Mouse (Mus musculus) thymus, postnatal 4 days (tissue): ENCODE data around the gene BC024978.

Experiments used
- DNase-seq: peaks from one replicate; pipeline ENCODE4 v3.0.0; 2021

Gene BC024978

DNA sequence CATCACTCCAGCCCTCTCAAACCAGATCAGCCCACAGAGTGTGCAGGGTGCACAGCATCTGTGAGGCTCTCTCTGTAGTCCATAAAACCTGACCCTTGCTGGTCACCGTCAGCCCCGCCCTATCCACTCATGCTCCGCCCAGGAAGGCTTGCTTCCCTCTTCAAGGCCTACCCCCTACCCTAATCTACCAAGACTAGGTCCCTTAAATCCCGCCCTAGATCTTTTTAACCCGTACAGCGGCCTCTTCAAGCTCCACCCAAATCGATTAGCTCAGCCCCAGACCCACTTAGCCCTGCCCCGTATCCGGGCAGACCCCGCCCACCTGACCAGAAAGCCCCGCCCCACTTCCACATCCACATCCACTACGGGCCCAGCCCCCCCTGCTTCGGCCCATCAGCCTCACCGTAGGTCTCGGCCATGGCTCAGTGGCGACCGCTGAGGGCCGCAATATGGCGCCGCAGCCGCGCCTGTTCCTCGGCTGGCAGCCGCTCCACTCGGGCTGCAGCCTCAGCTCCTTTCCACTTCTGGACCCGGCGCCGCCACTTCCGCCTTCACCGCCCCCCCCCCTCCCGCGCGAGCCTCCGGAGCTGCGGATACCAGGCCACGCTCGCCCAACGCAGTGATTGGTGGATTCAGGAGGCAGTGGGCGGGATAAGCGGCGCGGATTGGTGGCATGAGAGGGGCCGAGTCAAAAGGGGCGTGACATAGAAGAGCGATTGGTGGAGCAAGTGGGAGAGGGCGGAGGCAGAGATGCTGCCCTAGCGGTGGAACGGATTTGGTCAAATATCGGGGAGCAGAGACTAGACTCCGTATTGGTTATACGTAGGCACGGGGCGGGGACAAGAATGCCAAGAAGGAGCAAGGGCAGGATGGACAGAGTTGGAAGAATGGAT, 17.0 kb upstream of the BC024978 start, which contains the start of gene Rab4b:
Gene Rab4b (minus strand): TSS at position 573 of the 893 bp plus-strand sequence.
- peak; percentile 98 for DNase-seq

DNA sequence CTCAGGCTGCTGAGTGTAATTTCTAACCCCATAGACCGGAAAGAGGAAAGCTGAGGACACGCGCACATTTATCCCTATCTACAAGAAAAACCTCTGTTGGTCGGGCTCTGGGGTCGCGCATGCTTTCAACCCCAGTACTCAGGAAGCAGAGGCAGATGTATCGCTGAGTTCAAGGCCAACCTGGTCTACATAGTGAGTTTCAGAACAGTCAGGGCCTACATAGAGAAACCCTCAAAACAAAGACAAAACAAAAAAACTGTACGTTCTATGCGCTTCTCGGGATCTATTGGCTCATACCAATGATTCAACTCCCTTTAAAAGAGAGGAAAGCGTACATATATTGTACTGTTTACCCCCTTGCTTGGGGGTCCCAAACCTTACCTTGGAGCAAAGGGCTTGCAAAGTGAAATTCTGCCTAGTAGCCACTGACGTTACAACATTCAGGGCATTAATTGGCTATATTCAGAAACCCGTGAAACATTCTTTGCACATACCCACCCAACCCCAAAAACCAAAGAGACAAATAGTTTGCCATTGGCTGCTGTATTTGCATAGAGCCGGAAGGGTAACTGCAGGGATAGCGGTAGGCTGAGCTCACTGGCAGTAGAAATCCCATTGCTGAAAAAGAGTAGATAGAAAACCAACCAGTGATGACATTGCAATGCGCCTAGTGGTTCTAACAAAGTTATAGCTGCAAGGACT, 16.2 kb upstream of the BC024978 start:
- DNase-seq, result no peak

DNA sequence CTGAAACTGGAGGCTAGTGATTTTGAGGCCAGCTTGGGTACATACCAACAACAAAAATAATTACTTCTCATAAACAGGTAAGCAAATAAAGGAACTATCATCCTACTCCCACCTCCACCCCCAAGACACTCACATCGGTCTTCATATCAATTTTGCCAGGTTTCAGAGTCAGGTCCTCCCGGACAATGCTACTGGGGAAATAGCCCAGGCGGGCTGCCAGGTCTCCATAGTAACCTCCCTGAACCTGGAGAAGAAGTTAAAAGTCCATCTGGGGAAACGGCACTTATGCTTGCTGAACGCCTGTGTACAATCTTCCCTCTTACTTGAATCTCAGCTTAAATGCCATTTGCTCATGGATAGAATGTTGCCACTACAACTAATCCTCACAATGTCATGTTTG, 15.5 kb upstream of the BC024978 start:
- DNase-seq, result no peak

DNA sequence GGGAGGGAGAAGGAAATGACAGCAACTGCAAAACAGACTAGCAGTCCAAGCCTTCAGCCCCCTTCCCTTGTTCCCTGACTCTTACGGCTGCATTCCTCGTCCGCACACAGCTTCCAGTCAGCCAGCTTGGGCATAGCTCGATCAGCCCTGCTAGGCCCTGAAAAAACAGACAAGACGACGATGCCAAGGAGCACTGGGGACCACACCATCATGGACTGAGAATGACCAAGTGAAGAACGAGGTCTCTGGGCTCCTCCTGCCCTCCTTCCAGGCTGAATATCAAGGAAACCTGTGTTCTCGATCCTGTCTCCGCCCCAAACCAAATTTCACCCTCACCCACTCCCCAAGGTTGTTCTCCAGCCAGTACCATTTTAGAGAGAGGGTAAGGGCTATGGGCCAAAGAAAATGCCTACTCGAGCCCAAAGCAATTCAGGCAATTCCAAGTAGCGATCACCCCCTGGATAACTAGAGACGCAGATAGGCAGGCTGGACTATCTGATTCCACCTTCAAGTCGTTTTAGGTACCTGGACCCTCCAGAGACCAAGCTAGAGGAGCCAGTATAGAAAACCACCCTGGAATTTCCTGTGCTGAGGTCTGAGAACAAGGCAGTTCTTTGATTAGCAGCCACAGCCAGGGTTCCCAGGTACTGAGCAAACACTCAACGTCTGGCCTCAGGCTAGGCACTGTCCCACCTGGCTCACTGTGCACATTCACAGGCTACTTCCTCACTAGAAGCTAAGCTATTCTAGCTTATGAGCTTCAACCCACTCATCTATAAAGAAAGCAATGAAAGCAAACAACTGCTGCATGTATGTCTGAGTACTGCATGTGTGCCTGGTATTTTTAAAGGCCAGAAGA, 14.5 kb upstream of the BC024978 start, which contains the start of the genes Gm21983 and Mia:
Gene Gm21983 (minus strand): TSS at position 250 of the 859 bp plus-strand sequence.
Gene Mia (minus strand): TSS at position 321 of the 859 bp plus-strand sequence.
- DNase-seq, result no peak

DNA sequence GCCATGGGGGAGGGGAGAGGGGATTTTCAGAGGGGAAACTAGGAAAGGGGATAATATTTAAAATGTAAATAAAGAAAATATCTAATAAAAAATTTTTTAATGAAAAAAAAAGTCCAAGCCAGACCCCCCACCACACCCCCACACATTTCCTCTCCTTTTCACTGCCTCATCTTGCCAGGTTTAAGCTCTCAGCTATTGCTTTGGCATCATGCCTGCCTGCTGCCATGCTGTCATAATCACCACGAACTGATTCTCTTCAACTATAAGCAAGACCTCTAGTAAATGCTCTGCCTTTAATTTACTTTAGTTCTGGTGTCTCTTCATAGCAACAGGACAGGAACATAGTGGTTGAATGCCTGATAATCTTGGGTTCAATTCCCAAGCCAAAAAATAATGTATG, 13.1 kb upstream of the BC024978 start:
- DNase-seq, result no peak

DNA sequence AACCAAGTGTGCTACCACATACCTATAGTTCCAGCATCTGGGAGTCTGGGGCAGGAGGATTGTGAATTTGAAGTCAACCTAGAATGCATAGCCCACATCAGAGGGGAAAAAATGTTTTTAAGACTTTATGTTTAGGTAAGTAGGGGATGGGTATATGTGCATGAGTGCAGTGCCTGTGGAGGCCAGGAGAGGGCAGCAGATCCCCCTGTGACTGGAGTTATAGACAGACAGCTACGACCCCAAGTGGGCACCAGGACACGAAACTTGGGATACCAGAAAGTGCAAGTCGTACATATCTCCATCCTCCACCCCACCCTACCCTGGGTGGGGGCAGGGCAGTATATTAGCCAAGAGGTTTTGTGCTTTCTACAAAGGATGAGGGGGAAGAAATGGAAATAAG, 10.6 kb upstream of the BC024978 start:
- DNase-seq, result peak; percentile 76

DNA sequence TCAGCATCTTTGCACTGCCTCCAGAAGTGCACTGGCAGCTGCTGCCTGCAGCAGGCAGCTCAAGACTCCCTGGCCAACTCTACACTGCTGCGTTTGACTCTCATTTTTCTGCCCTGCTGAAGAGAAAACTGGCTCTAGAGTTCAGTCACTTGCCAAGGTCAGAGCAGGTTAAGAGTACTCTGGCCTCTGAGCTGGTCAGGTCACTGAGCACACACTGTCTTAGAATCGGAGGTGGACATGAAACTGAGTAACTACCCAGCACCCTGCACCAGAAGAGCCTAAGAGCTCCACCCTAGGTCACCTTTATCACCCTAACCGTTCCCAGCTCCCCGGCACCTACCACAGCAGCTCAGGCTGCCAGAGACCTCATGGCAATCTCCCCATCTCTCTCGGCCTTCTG, 9.6 kb upstream of the BC024978 start:
- no peak for DNase-seq

DNA sequence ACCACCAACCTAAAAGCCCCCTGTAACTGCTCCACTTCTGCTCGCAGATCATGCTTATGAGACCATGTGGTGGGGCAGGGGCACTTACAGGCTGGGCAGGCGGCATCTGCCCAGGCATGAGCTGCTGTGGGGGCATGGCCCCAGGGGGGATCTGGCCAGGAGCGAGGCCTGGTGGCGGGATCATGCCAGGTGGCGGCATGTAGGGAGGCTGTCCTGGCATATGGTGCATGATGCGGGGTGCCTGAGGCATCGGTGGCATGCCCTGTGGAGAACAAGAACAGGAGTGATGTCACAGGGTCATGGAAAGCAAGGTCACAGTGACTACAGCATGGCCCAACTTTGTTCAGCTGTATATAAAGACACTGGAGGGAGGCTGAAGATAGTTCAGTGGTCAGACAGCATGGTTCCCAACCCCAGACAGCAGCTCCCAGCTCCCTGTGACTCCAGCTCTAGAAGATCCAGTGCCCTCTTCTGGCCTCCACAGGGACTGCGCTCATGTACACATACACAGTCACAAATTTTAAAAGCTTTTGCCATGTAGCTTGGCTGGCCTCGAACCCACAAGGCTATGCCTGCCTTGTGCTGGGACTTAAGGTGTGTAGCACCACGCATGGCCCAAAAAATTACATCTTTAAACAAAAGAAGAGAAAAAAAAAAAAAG, 6.2 kb upstream of the BC024978 start:
- peak; percentile 37 for DNase-seq

DNA sequence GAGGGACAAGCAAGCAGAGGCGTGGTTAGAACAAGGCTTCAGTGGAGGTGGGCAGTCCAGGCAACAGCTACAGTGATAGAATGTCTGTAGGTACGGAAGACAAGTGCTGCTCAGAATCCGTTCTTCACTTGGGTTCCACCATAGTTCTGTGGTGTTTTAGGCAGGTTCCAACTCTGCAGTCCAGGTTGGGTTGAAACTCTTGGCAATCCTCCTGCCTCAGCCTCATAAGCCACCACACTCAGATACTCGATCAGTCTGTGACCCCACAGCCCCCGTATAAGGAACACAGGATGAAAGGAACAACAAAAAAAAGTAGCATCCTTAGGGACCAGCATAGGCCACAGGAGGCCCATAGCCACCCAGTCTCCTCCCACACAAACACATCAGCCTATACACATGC, 3.1 kb upstream of the BC024978 start:
- DNase-seq, result no peak

DNA sequence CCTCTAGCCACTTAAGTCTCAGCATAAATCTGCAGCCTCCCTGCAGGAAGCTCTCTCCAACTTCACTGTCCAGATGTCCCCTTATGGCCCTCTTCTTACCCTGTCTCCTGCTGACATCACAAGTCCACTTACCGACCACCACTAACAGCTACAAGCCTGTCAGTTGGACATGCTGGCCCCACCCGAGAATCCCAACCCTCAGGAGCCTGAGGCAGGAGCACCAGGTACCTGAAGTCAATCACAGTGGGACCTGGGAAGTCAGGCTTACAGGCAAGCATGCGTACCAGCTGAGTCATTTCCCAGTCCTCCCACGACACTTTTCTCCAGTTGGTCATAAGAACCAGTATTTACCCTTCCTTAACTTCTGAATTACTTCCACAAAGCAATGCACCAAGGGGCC, 1.9 kb upstream of the BC024978 start:
- DNase-seq, result no peak

DNA sequence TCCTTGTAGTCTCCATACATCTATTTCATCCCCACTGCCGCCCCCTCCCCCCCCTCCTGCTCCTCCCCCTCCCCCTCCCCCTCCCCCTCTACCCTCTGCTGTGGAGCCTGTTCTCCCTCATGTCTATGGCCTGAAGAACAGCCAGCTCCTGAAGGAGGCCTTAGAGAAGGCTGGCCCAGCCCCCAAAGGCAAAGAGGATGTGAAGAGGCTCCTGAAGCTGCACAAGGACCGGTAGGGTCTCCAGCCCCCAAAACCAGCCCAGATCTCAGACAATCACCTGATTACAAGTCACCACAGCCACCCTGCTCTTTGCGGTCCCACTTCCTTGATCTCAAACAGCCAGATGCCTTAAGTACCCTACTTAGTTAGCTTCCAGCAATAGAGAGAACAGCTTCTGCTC, 1.6 kb downstream of the BC024978 start:
- DNase-seq, result no peak

DNA sequence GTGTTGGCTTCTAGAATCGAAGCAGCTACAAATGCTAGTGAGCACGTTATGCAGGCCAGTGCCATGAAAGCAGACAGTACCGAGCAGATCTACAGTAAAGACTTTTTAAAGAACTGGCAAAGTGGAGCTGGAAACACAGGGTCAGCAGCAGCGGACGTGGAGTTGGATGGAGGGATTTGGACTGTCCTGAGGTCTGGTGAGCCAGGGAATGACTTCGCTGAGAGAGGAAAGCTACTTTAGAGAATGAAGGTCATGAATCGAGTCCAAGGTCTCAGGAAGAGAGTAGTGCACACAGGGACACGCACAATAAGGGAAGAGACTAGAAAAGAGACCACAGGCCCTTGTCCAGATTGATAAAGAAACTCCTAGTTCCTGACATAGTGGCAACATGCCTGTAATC, 2.1 kb downstream of the BC024978 start:
- no peak for DNase-seq

DNA sequence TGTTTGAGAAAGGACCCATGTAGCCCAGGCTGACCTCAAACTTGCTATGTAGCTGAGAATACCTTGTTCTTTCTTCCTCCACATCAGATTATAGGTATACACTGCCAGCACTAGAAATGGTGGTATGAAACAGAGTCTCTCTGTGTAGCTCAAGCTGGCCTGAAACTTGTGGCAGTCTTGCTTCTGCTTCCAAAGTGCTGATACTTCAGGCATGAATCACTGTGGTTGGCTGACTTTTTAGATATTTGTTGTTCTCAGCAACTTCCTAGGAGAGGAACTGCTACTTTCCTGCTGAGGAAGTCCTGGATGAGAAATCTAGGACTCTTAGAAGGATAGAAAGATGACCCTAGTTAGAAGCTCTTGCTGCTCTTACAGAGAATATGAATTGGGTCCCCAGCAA, 2.8 kb downstream of the BC024978 start:
- DNase-seq, result no peak

DNA sequence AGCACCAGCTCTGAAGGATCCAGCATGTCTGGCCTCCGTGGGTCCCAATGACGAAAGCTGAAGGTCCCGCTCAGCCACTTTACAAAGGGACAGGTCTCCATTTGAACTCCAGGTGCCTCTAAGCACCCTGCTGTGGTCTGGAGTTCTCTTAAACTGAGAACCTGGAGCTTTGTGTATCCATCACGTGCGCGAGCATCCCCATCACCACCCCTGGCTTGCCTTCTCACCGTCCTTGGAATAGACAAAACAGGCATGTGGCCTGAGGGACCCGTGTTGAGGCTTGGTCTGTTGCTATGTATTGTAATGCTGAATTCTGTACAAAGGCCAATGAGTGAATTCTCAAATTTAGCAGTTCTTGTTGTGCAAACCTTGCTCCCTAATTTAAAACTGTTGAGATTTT, 3.2 kb downstream of the BC024978 start:
- DNase-seq, result no peak

DNA sequence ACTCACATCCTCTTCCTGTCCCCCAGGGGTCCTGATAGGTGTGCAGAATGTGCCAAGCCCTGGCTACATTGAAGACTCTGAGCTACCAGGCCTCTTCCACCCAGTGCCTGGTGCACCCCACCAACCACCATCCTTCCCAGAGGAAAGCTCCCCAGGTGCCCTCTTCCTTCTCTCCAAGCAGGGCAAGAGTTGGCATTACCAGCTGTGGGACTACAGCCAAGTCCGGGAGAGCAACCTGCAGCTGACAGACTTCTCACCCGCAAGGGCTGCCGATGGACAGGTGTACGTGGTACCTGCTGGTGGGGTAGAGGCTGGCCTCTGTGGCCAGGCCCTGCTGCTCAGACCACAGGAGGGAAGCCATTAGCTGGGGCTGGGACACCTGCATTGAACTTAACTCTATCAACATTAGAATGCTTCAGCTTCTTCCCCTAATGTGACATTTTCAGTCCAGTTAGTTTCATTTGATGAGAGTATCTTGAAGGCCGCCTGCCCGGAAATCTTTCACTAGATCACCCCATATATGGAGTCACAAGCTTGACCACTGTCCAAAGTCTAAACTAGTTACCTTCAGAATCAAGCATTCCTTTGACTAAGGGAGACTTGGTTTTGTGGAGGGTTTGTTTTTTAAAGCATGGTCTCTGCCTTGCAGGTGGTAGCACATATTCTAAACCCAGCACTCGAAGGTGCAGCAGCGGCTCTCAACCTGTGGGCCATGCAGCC, 8.3 kb downstream of the BC024978 start:
- no peak for DNase-seq

DNA sequence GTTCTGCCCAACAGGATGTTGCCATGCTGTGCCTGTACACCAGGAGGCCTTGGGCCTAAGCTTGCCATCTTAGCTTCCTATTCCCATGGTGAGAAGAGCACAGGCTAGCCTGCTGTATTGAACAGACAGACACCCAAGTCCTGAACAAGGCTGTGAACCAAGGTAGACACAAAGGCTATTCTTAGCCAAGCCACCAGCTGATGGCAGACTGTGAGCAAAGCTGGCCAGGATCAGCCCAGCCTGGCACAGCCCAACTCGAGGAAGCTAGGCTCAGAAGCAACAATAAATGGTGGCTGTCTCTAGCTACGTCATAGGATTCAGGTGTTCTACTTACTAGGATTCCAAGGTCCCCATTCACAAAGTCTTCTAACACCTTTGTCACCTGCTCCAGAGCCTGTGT, 17.0 kb downstream of the BC024978 start:
- DNase-seq, result no peak

DNA sequence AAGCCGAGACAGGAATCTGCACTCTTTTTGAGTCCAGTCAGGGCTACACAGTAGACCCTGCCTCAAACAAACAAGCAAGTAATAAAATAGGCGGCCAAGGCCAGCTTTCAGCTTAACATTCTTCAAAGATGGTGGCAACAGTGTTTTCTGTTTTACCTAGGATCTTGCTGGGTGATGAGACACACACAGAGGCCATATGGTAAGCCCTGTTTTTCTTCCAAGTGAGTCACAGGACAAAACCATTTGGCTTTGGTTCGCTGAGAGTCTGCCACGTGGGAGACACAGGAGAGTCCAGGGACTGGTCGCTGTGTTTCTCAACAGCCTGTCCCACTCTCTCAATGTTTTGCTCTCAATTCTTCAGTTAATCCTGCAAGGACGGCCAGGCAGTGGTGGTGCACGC, 23.0 kb downstream of the BC024978 start:
- no peak for DNase-seq

DNA sequence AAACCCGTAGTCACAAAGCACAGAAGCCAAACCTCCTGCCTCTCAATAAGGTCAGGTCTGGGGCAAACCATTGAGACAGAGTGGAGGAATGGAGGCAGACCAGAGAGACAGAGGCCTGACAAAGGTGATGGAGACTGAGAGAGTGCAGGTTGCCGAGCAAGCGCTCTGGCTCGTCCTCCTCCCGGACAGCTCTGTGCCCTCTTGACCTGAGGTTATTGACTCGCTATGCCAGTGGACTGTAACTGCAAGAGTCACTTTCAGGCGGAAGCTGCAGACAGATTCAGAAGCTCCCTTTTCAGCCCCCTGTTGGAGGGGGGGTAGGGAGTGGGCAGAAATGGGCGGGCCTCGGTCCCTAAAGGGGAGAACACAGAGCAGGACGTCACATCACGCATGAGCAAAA, 24.4 kb downstream of the BC024978 start:
- no peak for DNase-seq

DNA sequence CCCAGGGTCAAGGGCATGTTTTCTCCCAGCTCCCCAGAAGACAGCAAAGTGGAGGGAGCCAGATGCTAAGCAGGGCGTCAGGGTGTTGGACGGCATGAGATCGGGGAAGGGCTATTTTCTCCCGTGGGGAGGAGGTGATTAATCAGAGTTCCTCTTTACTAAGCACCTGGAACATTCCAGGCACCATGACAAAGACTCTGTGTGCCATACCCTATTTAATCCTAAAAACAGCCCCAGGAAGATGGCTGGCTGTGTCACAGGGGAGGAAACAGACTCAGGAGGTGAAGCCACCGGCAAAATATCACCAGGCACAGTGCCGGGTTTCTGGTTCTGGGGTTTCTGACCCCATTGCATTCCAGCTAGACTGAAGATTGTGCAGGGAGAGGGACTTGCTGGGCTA, 26.4 kb downstream of the BC024978 start:
- no peak for DNase-seq

DNA sequence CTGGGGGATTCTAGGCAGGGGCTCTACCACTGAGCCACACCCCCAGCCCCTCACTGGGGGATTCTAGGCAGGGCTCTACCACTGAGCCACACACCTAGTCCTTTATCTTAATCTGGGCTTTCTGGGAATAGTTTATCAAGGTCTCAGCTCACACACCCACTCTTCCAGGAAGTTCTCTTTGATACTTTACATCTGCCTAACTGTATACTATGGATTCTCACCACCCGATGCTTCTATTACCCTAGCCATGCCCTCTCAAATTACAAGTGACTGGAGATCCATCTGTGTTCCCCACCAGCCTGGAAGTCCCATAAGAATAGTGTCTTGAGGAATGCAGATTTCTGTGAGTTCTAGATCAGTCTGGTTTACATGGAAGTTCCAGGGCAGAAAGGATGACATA, 27.0 kb downstream of the BC024978 start:
- DNase-seq, result no peak

DNA sequence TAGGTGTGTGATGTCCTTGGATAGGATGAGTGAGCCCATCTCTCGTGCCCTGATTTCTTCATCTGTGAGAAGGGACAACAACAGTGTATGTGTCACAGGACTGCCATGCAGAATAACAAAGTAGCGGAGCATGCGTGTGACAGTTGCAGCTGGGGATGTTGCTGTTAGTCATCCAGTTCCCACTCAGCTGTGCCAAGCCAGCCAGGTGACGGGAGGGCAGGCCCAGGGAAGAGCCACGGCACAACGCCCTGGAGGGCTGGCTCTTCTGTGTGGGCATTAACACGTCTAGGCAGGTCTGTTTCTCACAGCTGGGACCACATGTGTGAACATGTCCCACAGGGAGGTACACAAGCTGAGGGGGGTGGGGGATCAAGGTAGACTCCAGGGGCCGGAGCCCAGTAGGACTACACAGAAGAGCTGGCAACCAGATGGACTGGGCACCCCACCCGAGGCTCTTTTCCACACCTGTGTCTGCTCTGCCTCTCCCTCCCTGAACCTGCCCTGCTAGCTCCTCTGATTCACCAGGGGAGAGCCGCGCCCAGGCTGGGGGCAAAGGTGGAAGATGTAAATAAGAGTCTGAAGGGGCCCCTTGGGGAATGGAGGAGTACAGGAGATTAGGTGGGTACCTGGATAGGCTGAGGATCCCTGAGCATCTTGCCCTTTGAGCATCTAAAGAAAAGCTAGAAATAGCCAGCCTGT, 29.4 kb downstream of the BC024978 start:
- no peak for DNase-seq
